Mouse (Mus musculus) ES-Bruce4 (cell line): Measurements from ENCODE around the gene Fbln2.

Experiments used
- CTCF ChIP-seq: IDR thresholded peaks from one replicate; pipeline ENCODE4 v1.8.1; 2011; ENCODE audit warnings: low read depth, low read length
- POLR2A ChIP-seq: IDR thresholded peaks from one replicate; pipeline ENCODE4 v1.8.1; 2011; ENCODE audit warnings: low read length; ENCODE audit not compliant: insufficient read depth

DNA sequence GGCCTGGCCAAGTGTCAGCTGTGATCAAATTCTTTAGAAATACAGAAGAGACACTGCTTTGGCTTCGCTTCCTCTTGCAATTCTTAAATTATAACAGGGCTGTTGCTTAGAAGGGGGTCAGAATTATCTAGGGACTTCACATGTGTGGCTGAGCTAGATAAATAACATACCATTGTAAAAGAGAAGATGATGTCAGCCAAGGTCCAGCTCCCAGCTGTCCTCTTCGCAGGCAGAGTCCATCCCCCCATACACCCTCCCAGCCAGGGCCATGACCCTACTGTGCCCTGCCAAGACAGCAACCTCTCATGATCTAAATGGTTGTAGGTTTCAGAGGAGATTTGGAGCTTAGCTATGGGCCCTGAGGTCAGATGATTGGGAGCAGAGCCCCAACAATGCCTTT, 28.3 kb upstream of the Fbln2 start:
- TF ChIP-seq POLR2A (no peak), CTCF (no peak)
